Mouse (Mus musculus): ENCODE results near the gene Wfdc21. TPM values are rescaled to one million over a fixed set of nuclear protein-coding genes. Genes with fewer than 3 reads are reported as not detected.

Gene Wfdc21
- 0.57 TPM in 1 of 2 replicates, not detected in the other for polyA plus RNA-seq (2014; fragmentation: Nextera tagmentation; extraction: Ambion mirVana)

- H3K4me1 ChIP-seq (ENCODE audit: control insufficient read depth, insufficient read depth, low read length): no peaks in the 10 kb centered on the region
- H3K4me2 ChIP-seq (ENCODE audit: low read depth, low read length): no peak within 1 kb of the TSS
- no peak within 1 kb of the TSS for H3K4me3 ChIP-seq (ENCODE audit: low read depth, low read length)
- no peaks in the 10 kb centered on the region; the same call in 1 of the 2 replicates for H3K27me3 ChIP-seq (ENCODE audit: control insufficient read depth, insufficient read depth, low read length)
- DNase-seq (ENCODE audit: low spot score) (no peak), ATAC-seq (replicated peaks; ENCODE audit: insufficient number of reproducible peaks, low FRiP score, low TSS enrichment, low read depth) (no peak)
- no peak within 1 kb of the TSS for H3K27ac ChIP-seq (replicated peaks; ENCODE audit: low read depth, low read length)
- no peak within 1 kb of the TSS for H3K9ac ChIP-seq (replicated peaks; ENCODE audit: low read length)
- 77% methylated on average over 5 of the region's 5 CpGs for WGBS
- H3K36me3 ChIP-seq (replicated peaks; ENCODE audit: control insufficient read depth, insufficient read depth, low read depth, low read length): no peaks in the 10 kb centered on the region
- no peaks in the 10 kb centered on the region for H3K9me3 ChIP-seq (replicated peaks; ENCODE audit: control insufficient read depth, low read length)
Measured at GRCm38 (mm10) chr11:83746681-83747080, at the start of gene Wfdc21. TSS of gene Wfdc21 (plus strand) at chr11:83746940.

GRCm38 (mm10) chr11:83703705-83704104, 43.0 kb upstream of the Wfdc21 start, which contains the start of gene Wfdc17:
TSS of gene Wfdc17 (plus strand) at chr11:83703991.
- Histone ChIP-seq H3K9ac (replicated peaks; ENCODE audit: low read length) (no peak within 1 kb of the TSS), H3K27ac (replicated peaks; ENCODE audit: low read depth, low read length) (no peak within 1 kb of the TSS), H3K9me3 (replicated peaks; ENCODE audit: control insufficient read depth, low read length) (no peaks in the 10 kb centered on the region), H3K27me3 (ENCODE audit: control insufficient read depth, insufficient read depth, low read length) (no peaks in the 10 kb centered on the region), H3K4me2 (ENCODE audit: low read depth, low read length) (no peak within 1 kb of the TSS), H3K36me3 (replicated peaks; ENCODE audit: control insufficient read depth, insufficient read depth, low read depth, low read length) (no peaks in the 10 kb centered on the region), H3K4me3 (ENCODE audit: low read depth, low read length) (no peak within 1 kb of the TSS), H3K4me1 (ENCODE audit: control insufficient read depth, insufficient read depth, low read length) (no peaks in the 10 kb centered on the region)
- ATAC-seq (replicated peaks; ENCODE audit: insufficient number of reproducible peaks, low FRiP score, low TSS enrichment, low read depth): no peak
- DNase-seq (ENCODE audit: low spot score): no peak
- 69% methylated on average over 1 of the region's 1 CpGs for WGBS

- Histone ChIP-seq H3K4me1 (ENCODE audit: control insufficient read depth, insufficient read depth, low read length) (no peaks in the 10 kb centered on the region), H3K9me3 (replicated peaks; ENCODE audit: control insufficient read depth, low read length) (no peaks in the 10 kb centered on the region), H3K27ac (replicated peaks; ENCODE audit: low read depth, low read length) (no peak within 1 kb of the TSS), H3K9ac (replicated peaks; ENCODE audit: low read length) (no peak within 1 kb of the TSS), H3K4me3 (ENCODE audit: low read depth, low read length) (no peak within 1 kb of the TSS), H3K36me3 (replicated peaks; ENCODE audit: control insufficient read depth, insufficient read depth, low read depth, low read length) (no peaks in the 10 kb centered on the region), H3K27me3 (ENCODE audit: control insufficient read depth, insufficient read depth, low read length) (no peaks in the 10 kb centered on the region), H3K4me2 (ENCODE audit: low read depth, low read length) (no peak within 1 kb of the TSS)
- WGBS: 73% methylated on average over 4 of the region's 4 CpGs
- DNase-seq (ENCODE audit: low spot score): no peak
- no peak for ATAC-seq (replicated peaks; ENCODE audit: insufficient number of reproducible peaks, low FRiP score, low TSS enrichment, low read depth)
Measured at GRCm38 (mm10) chr11:83708715-83709114, 38.0 kb upstream of the Wfdc21 start, which contains the start of gene Wfdc18. TSS of gene Wfdc18 (plus strand) at chr11:83709015.

- Histone ChIP-seq H3K4me3 (ENCODE audit: low read depth, low read length) (no peak overlapping the region), H3K27ac (replicated peaks; ENCODE audit: low read depth, low read length) (no peak overlapping the region), H3K27me3 (ENCODE audit: control insufficient read depth, insufficient read depth, low read length) (no peaks in the 10 kb centered on the region), H3K9ac (replicated peaks; ENCODE audit: low read length) (no peak overlapping the region), H3K4me1 (ENCODE audit: control insufficient read depth, insufficient read depth, low read length) (no peaks in the 10 kb centered on the region), H3K9me3 (replicated peaks; ENCODE audit: control insufficient read depth, low read length) (no peaks in the 10 kb centered on the region), H3K4me2 (ENCODE audit: low read depth, low read length) (no peak overlapping the region), H3K36me3 (replicated peaks; ENCODE audit: control insufficient read depth, insufficient read depth, low read depth, low read length) (no peaks in the 10 kb centered on the region)
- ATAC-seq (replicated peaks; ENCODE audit: insufficient number of reproducible peaks, low FRiP score, low TSS enrichment, low read depth) (no peak), DNase-seq (ENCODE audit: low spot score) (no peak)
- WGBS: 87% methylated on average over 5 of the region's 5 CpGs
Measured at GRCm38 (mm10) chr11:83709683-83710082, 37.1 kb upstream of the Wfdc21 start.

- H3K4me2 ChIP-seq (ENCODE audit: low read depth, low read length): no peak overlapping the region
- no peak overlapping the region for H3K27ac ChIP-seq (replicated peaks; ENCODE audit: low read depth, low read length)
- DNase-seq (ENCODE audit: low spot score) (no peak), ATAC-seq (replicated peaks; ENCODE audit: insufficient number of reproducible peaks, low FRiP score, low TSS enrichment, low read depth) (no peak)
- H3K9me3 ChIP-seq (replicated peaks; ENCODE audit: control insufficient read depth, low read length): no peaks in the 10 kb centered on the region
- no peaks in the 10 kb centered on the region for H3K27me3 ChIP-seq (ENCODE audit: control insufficient read depth, insufficient read depth, low read length)
- 86% methylated on average over 1 of the region's 1 CpGs for WGBS
- H3K9ac ChIP-seq (replicated peaks; ENCODE audit: low read length): no peak overlapping the region
- no peak overlapping the region for H3K4me3 ChIP-seq (ENCODE audit: low read depth, low read length)
- H3K36me3 ChIP-seq (replicated peaks; ENCODE audit: control insufficient read depth, insufficient read depth, low read depth, low read length): no peaks in the 10 kb centered on the region
- H3K4me1 ChIP-seq (ENCODE audit: control insufficient read depth, insufficient read depth, low read length): no peaks in the 10 kb centered on the region
Measured at GRCm38 (mm10) chr11:83712671-83713070, 34.1 kb upstream of the Wfdc21 start.

GRCm38 (mm10) chr11:83713925-83714324, 32.8 kb upstream of the Wfdc21 start:
- H3K4me1 ChIP-seq (ENCODE audit: control insufficient read depth, insufficient read depth, low read length): no peaks in the 10 kb centered on the region
- no peak overlapping the region for H3K4me2 ChIP-seq (ENCODE audit: low read depth, low read length)
- H3K27me3 ChIP-seq (ENCODE audit: control insufficient read depth, insufficient read depth, low read length): no peaks in the 10 kb centered on the region
- H3K9ac ChIP-seq (replicated peaks; ENCODE audit: low read length): no peak overlapping the region
- H3K4me3 ChIP-seq (ENCODE audit: low read depth, low read length): no peak overlapping the region
- WGBS: 79% methylated on average over 2 of the region's 2 CpGs
- ATAC-seq (replicated peaks; ENCODE audit: insufficient number of reproducible peaks, low FRiP score, low TSS enrichment, low read depth) (no peak), DNase-seq (ENCODE audit: low spot score) (no peak)
- no peak overlapping the region for H3K27ac ChIP-seq (replicated peaks; ENCODE audit: low read depth, low read length)
- no peaks in the 10 kb centered on the region for H3K36me3 ChIP-seq (replicated peaks; ENCODE audit: control insufficient read depth, insufficient read depth, low read depth, low read length)
- no peaks in the 10 kb centered on the region for H3K9me3 ChIP-seq (replicated peaks; ENCODE audit: control insufficient read depth, low read length)

GRCm38 (mm10) chr11:83717042-83717665, 29.6 kb upstream of the Wfdc21 start:
- DNase-seq (ENCODE audit: low spot score) (no peak), ATAC-seq (replicated peaks; ENCODE audit: insufficient number of reproducible peaks, low FRiP score, low TSS enrichment, low read depth) (no peak)
- Histone ChIP-seq H3K27me3 (ENCODE audit: control insufficient read depth, insufficient read depth, low read length) (no peaks in the 10 kb centered on the region), H3K36me3 (replicated peaks; ENCODE audit: control insufficient read depth, insufficient read depth, low read depth, low read length) (no peaks in the 10 kb centered on the region), H3K4me2 (ENCODE audit: low read depth, low read length) (no peak overlapping the region), H3K4me3 (ENCODE audit: low read depth, low read length) (no peak overlapping the region), H3K27ac (replicated peaks; ENCODE audit: low read depth, low read length) (no peak overlapping the region), H3K9me3 (replicated peaks; ENCODE audit: control insufficient read depth, low read length) (no peaks in the 10 kb centered on the region), H3K4me1 (ENCODE audit: control insufficient read depth, insufficient read depth, low read length) (no peaks in the 10 kb centered on the region), H3K9ac (replicated peaks; ENCODE audit: low read length) (no peak overlapping the region)
- 80% methylated on average over 6 of the region's 6 CpGs for WGBS

GRCm38 (mm10) chr11:83720766-83721165, 26.0 kb upstream of the Wfdc21 start:
- DNase-seq (ENCODE audit: low spot score) (no peak), ATAC-seq (replicated peaks; ENCODE audit: insufficient number of reproducible peaks, low FRiP score, low TSS enrichment, low read depth) (no peak)
- Histone ChIP-seq H3K36me3 (replicated peaks; ENCODE audit: control insufficient read depth, insufficient read depth, low read depth, low read length) (no peaks in the 10 kb centered on the region), H3K4me2 (ENCODE audit: low read depth, low read length) (no peak overlapping the region), H3K27ac (replicated peaks; ENCODE audit: low read depth, low read length) (no peak overlapping the region), H3K9ac (replicated peaks; ENCODE audit: low read length) (no peak overlapping the region), H3K9me3 (replicated peaks; ENCODE audit: control insufficient read depth, low read length) (no peaks in the 10 kb centered on the region), H3K4me3 (ENCODE audit: low read depth, low read length) (no peak overlapping the region), H3K27me3 (ENCODE audit: control insufficient read depth, insufficient read depth, low read length) (no peaks in the 10 kb centered on the region), H3K4me1 (ENCODE audit: control insufficient read depth, insufficient read depth, low read length) (no peaks in the 10 kb centered on the region)

Data from embryonic facial prominence, embryonic 11.5 days (tissue).